Mouse (Mus musculus) liver (tissue): ENCODE results near the gene Med10.

Source experiments
- DNase-seq: peaks from one replicate; pipeline ENCODE4 v3.0.0-alpha.2; 2020; ENCODE audit warnings: mixed read lengths

Gene Med10

GRCm38 (mm10) chr13:69832578-69832977, 30.4 kb downstream of the Med10 start:
- DNase-seq, result no peak

GRCm38 (mm10) chr13:69833416-69833815, 31.2 kb downstream of the Med10 start:
- no peak for DNase-seq

DNA sequence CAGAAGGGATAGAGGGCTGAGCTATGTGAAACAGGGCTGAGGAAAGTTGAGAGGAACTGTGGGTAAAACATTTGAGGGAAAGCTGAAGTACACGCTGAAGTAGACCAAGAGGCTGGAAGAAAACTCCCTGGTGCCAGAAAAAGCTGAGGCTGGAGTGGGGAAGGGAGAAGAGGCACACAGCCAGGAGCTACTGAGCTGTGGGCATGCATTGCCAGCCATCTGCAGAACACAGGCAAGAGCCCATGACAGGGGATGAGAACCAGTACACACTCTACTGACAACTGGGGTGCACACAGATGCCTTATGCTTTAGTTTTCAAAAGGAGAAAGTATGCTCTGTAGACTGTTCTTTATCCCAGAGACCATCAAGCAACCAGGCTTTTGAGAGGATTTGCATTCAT, 43.4 kb downstream of the Med10 start:
- no peak for DNase-seq

DNA sequence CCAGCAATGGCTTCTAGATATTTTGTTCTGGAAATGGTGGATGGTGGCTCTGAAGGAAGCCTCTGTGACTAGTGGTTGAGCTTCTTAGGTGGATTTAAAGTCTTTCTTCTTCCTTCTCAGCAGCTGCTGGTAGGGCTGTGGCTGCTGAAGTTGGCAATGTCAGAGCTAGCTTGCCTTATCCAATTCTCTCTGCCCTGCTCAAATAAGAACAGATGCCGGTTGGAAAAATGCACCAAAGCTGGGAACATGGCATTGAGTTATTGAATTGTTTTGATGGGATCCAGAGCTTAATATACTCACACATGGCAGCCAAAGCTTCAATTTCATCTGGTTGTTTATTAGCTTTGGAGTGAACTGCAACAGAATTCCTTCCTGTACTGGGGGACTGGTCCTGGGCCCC, 47.4 kb downstream of the Med10 start:
- no peak for DNase-seq

DNA sequence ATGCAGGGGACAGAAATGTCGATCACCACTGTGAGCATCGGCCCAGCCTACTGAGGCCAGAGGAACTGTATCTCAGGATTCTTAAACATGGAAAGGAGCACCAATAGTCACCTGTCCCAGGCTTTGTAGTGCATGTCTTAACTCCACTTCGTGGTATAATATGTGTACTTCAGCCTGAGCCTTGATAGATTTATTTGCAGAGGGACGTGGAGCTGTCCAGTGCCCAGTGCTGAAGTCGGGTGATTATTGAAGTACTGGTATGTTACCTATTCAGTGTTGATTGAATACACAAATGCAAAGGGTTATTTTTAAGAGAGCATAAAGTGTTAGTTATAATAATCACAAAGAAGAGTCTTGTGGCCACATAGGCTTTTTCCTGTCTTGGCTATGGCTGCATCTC, 50.1 kb downstream of the Med10 start:
- DNase-seq, result peak; percentile 23

DNA sequence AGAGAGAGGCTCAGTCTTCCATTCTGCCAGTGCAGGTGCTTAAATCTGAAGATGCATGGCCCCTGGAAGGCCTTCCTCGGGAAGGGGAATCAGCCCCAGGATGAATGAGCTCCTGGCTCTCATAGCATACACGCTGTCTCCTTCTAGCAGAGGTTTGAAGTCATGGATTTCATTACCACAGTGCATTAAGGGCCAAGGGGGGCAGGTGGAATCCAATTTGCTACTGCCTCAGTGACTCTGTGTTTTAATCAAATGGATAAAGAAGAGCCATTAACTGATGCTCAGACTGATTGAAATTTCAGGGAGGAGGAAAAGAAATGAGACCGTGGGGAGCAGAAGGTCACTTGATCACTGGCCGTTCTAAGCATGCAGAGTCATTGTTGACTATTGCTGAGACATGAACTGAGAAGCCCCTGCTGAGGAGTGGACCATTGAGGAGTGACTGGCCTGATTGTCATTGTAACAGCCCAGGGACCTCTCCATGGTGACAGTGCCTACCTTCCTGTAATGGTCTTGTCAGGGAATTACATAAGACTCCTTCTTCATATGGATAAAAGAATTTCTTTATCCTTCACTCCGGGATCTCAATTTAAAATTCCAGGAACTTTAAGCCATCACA, 51.3 kb downstream of the Med10 start:
- no peak for DNase-seq

DNA sequence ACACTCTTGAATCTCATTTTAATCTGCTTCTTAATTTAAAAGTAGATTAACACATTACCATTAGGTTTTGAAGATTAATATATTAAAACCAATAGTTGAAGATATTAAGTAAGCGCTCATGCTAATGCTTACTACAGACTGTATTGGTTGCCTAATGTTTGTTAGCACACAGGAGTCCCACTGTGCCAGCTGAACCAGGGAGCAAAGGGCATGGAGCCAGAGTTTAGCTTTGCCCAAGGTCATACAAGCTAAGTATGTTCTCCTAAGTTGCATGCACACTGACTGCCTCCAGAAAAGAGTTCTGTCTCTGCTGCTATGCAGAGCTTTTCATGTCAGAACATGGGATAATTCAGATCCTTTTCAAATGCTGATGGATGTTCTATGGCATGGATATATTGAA, 53.7 kb downstream of the Med10 start:
- DNase-seq, result no peak

DNA sequence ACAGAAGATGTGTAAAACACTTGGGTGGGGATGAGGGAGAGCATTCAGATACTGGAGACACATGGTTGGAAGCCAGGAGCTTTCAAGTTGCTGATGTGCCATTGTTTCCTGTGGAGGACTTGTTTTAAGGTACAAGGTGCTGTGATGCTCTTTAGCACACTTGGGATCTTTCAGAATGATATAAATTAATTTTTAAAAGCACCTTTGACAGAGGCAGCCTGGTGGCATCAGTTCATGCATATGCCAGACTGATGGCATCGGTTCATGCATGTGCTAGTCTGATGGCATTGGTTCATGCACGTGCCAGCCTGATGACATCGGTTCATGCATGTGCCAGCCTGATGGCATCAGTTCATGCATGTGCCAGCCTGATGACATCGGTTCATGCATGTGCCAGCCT, 60.1 kb downstream of the Med10 start:
- no peak for DNase-seq

DNA sequence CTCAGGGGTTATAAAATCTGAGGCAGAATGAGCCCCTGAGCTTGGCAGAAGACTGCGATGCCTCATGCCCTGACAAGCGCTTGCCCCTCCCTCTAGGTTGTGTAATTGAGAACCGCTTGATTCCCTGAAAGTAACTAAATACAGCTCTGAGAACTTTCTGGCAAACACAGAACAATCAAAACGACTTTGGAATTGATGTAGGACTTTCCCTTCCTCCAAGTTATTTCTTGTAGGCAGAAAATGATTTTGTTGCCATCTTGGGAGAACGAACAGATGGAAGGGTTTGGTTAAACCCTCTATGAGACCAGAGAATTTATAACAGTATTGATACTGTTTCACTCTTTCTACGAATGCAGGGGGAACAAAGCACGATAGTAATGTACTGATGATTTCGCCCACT, 62.7 kb downstream of the Med10 start:
- no peak for DNase-seq
